Mouse (Mus musculus): ENCODE results near the gene Atf1.

DNA sequence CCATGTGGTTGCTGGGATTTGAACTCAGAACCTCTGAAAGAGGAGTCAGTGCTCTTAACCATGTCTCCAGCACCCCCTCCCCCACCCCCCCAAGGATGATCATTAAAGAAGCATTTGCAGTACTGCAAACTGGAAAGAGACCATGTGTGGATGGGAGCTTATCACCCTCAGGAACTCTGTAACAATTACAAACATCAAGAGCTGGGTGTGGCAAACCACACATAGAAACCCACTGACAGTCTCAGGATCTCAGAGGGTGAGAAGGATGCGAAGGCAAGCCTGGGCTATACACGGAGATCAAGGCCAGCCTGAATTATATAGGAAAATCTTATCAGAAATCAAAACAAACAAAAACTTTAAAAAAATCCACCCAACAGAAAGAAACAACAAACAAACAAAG is 78.6 kb downstream of the Atf1 start:
- no peak for TF ChIP-seq CTCF (IDR thresholded peaks at IDR 0.05; ENCODE audit: low read depth)
- no peak for TF ChIP-seq EP300 (IDR thresholded peaks at IDR 0.05; ENCODE audit: low read depth)
